Mouse (Mus musculus) lung, embryonic 14.5 days (tissue): Measurements from ENCODE around the gene Klhdc8a. TPM values are rescaled to one million over a fixed set of nuclear protein-coding genes. Genes with fewer than 3 reads are reported as not detected.

Experiments
- ATAC-seq: fragments of 200-750 bp; cut with Nextera tagmentation; 2 replicates; pipeline ENCODE4 v1.8.0; 2017; ENCODE audit warnings: mild to moderate bottlenecking, moderate TSS enrichment, moderate library complexity; ENCODE audit not compliant: insufficient read depth
- DNase-seq: peaks from one replicate; pipeline ENCODE4 v3.0.0-alpha.2; 2015
- H3K27ac ChIP-seq: fragments of 300-500 bp; sonication (generic); 2 replicates; pipeline ENCODE4 v1.5.1; 2014; ENCODE audit warnings: low read depth, mild to moderate bottlenecking, moderate library complexity
- H3K27me3 ChIP-seq: fragments of 300-500 bp; sonication (generic); 2 replicates; pipeline ENCODE4 v1.6.1; 2014; ENCODE audit warnings: low read length, control low read depth; ENCODE audit not compliant: insufficient read depth
- H3K36me3 ChIP-seq: fragments of 300-500 bp; sonication (generic); 2 replicates; pipeline ENCODE4 v1.6.1; 2014; ENCODE audit warnings: control low read depth; ENCODE audit not compliant: insufficient read depth
- H3K4me1 ChIP-seq: fragments of 300-500 bp; sonication (generic); 2 replicates; pipeline ENCODE4 v1.6.1; 2014; ENCODE audit warnings: antibody characterized with exemption, control low read depth; ENCODE audit not compliant: insufficient read depth
- H3K4me2 ChIP-seq: fragments of 300-500 bp; sonication (generic); 2 replicates; pipeline ENCODE4 v1.6.1; 2014; ENCODE audit warnings: mild to moderate bottlenecking
- H3K4me3 ChIP-seq: fragments of 300-500 bp; sonication (generic); 2 replicates; pipeline ENCODE4 v1.5.1; 2014; ENCODE audit warnings: low read depth, low read length
- H3K9ac ChIP-seq: fragments of 300-500 bp; sonication (generic); 2 replicates; pipeline ENCODE4 v1.6.1; 2014
- H3K9me3 ChIP-seq: fragments of 300-500 bp; sonication (generic); 2 replicates; pipeline ENCODE4 v1.6.1; 2016; ENCODE audit warnings: low read depth, low read length, control low read depth
- CTCF ChIP-seq: IDR thresholded peaks from 2 replicates; pipeline ENCODE4 v1.5.1; 2016; ENCODE audit warnings: antibody characterized with exemption, low read depth
- WGBS: fragments of 180-500 bp; shearing (Covaris S2); extraction: QIAGEN DNeasy Blood & Tissue Kit; methylation state at CpG from one replicate; pipeline ENCODE4 v1.1.7; 2014; 5-methylcytosine and 5-hydroxymethylcytosine counted together
- polyA plus RNA-seq: library from polyadenylated mRNA; unstranded; fragments of >200 nt; fragmentation: Nextera tagmentation; extraction: Ambion mirVana; gene quantifications from 2 replicates; pipeline ENCODE4 v1.2.1, GENCODE M21; 2014

Klhdc8a gene
- polyA plus RNA-seq, 1 experiment from 2014 or later, result 0.46 TPM

DNA sequence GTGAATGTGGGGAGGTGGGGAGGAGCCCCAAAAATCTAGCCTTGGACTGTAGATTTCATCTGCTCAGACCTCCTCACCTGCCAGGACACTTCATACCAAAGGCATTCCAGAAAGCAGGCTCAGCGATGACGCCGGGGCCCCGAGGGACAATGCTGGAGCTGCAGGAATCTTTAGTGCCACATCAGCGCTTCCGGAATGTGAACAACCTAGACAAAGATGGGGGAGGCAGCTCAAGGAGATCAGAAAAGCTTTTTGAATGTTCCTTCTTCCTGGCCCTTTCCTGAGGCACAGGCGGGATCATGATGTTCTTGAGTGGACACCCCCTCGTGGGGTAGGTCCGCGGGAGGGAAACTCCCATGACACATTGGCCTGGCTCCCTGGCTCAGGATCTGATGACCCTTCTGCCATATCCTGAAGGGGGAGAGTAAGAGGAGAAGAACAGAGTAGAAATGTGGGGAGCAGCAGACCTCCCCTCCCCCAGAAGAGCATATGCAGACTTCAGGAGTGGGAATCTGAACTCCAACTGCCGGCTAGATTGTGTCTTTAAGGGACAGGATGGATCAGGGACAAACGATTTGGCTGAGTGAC, 37.0 kb downstream of the Klhdc8a start:
- Histone ChIP-seq H3K4me2 (no peak overlapping the region), H3K4me1 (peaks cover 36% of the 10 kb centered on the region), H3K9me3 (no peaks in the 10 kb centered on the region), H3K4me3 (no peak overlapping the region), H3K9ac (peak overlapping the region; percentile 20; the same call in 1 of the 2 replicates), H3K36me3 (peaks cover 23% of the 10 kb centered on the region), H3K27ac (peak overlapping the region; percentile 75), H3K27me3 (no peaks in the 10 kb centered on the region)
- DNase-seq (peak; percentile 61), ATAC-seq (no peak)
- WGBS, result 52% methylated on average over 12 of the region's 12 CpGs
- TF ChIP-seq CTCF, result no peak

DNA sequence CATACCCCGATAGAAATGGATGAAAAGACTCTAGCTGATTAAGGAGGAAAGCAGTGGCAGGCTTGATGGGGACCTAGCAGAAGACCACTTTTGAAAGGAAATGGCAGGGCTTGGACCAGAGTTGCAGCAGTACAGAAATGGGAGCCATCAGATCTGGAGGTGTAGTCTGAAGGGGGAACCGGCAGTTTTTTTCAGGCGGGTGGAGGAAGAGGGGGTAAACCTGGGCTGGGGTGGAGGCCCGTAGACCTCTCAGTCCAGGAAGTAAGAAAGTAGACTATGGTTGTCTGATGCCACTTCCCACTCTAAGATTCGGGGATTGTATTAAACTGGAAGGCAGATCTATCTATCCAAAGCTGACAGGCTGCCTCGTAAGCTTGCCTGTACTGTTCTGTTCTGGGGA, 38.5 kb downstream of the Klhdc8a start:
- 46% methylated on average over 6 of the region's 6 CpGs for WGBS
- DNase-seq (no peak), ATAC-seq (no peak)
- Histone ChIP-seq H3K4me3 (no peak overlapping the region), H3K4me1 (peaks cover 36% of the 10 kb centered on the region), H3K9me3 (no peaks in the 10 kb centered on the region), H3K27me3 (no peaks in the 10 kb centered on the region), H3K9ac (no peak overlapping the region), H3K36me3 (peaks cover 9% of the 10 kb centered on the region), H3K27ac (peak overlapping the region; percentile 76), H3K4me2 (no peak overlapping the region)
- no peak for TF ChIP-seq CTCF

DNA sequence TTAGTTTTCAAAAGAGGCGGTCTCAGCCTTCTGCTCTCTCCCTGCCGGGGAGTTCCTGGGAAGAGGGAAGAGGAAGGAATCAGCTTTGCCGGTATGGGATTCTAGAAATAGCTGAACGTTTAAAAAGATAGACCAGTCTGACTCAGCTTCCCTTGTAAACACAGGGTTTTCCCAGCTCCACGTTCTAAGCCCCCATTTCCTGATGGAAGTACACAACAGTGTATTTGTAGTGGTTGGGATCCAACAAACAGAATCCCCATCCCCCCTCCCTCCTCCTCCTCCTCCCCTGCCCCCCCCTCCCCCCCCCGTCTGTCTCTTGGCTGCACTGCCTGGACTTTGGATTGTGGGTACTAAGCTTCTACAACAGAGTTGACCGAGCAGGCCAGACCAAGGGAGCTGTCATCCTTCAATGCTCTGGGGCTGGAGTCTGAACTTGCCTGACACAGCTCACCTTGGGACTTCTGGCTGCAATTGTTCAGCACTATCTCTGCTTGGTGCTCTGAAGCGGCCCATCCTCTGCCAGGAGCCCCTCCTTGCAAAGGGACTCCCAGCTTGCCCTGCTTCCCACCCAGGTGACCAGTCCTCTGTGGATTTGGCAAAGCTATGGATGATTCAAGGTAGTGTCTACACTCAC, 39.7 kb downstream of the Klhdc8a start:
- 32% methylated on average over 8 of the region's 8 CpGs for WGBS
- no peak overlapping the region for H3K9ac ChIP-seq
- H3K4me3 ChIP-seq, result no peak overlapping the region
- DNase-seq (peak; percentile 49), ATAC-seq (no peak)
- no peak for TF ChIP-seq CTCF
- peak overlapping the region; percentile 76; the same call in 1 of the 2 replicates for H3K27ac ChIP-seq
- H3K4me2 ChIP-seq, result peak overlapping the region; percentile 10; the same call in 1 of the 2 replicates
- H3K27me3 ChIP-seq, result no peaks in the 10 kb centered on the region
- no peaks in the 10 kb centered on the region for H3K36me3 ChIP-seq
- H3K4me1 ChIP-seq, result peaks cover 35% of the 10 kb centered on the region
- H3K9me3 ChIP-seq, result no peaks in the 10 kb centered on the region

DNA sequence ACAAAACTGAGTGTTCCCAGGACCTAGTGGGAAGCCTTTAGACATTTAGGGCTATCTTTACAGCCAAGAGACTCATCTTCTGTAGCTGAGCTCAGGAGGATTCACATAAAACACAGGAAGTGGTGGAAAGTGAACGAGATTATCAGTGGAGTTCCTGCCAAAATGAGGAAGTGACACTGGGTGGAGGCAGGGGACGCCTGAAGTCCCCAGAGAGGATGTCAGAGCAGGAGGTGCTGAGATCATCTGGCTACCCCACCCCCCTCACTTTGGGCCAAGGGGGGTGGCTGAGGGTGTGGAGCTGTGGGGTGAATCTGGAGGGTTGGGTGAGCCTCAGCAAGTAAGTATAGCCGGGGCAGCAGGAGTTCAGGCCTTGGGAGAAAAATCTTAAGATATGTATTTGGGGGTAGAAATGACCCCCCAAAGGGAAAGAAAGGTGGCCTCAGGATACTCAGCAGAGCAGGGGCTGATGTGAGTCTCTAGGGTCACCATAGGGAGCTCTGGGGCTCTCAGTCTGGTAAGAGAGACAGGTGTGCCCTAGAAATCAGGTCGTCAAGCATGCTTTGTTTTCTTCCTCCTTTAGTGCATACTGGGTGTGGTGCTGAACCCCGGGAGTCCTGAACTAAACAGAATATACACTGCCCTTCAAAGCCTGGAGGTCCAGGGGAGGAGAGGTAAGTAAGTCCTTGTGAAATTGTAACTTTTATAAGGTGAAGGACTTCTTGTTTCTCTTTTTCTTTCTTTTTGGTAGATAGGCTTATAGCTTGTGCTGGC, 43.5 kb downstream of the Klhdc8a start:
- H3K27me3 ChIP-seq, result no peaks in the 10 kb centered on the region
- H3K4me1 ChIP-seq, result peaks cover 7% of the 10 kb centered on the region
- H3K9me3 ChIP-seq, result no peaks in the 10 kb centered on the region
- no peak overlapping the region for H3K27ac ChIP-seq
- H3K9ac ChIP-seq, result no peak overlapping the region
- 25% methylated on average over 5 of the region's 5 CpGs for whole genome bisulfite sequencing
- no peak overlapping the region for H3K4me3 ChIP-seq
- no peak for DNase-seq
- no peak for TF ChIP-seq CTCF
- no peak overlapping the region for H3K4me2 ChIP-seq
- no peak for ATAC-seq
- no peaks in the 10 kb centered on the region for H3K36me3 ChIP-seq

DNA sequence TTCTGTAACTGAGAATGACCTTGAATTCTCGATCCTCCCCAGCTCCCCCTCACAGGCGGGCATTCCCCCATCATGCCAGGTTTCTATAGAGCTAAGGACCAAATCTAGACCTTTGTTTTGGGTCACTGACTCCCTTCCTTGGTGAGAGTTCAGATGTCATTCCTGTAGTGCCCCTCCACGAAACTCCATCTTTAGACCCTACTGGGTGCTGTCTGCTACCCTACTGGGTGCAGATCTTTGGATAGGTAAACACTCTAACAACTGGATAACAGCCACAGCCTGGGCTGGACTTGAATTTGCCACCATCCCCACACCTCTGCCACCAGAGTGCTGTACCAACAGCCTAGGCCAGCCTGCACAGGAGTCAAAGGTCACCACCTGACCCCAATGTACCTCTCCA, 44.1 kb downstream of the Klhdc8a start:
- Histone ChIP-seq H3K4me3 (no peak overlapping the region), H3K9ac (no peak overlapping the region), H3K27me3 (no peaks in the 10 kb centered on the region), H3K36me3 (no peaks in the 10 kb centered on the region), H3K4me2 (no peak overlapping the region), H3K27ac (no peak overlapping the region), H3K9me3 (no peaks in the 10 kb centered on the region), H3K4me1 (peaks cover 6% of the 10 kb centered on the region)
- DNase-seq (no peak), ATAC-seq (no peak)
- no peak for TF ChIP-seq CTCF
- WGBS, result 56% methylated on average over 3 of the region's 3 CpGs

DNA sequence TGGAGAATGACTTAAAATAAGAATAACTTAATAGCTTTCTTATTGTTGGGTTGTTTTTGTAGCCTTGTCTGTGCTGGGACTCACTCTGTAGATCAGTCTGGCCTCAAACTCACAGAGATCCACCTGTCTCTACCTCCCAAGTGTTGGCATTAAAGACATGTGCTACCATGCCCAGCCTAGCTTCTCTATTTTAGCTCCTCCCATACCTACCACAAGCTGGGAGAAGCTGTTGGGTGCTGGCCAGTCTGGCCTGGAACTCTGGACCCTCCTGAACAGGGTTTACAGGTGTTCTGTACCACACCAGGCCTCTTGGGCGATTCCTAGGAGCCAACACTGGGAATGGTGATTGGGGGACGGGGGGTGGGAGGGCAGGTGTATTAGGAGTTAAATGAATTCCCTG, 44.8 kb downstream of the Klhdc8a start:
- Histone ChIP-seq H3K27me3 (no peaks in the 10 kb centered on the region), H3K4me3 (no peak overlapping the region), H3K4me2 (no peak overlapping the region), H3K27ac (no peak overlapping the region), H3K36me3 (no peaks in the 10 kb centered on the region), H3K9me3 (no peaks in the 10 kb centered on the region), H3K4me1 (no peaks in the 10 kb centered on the region; the same call in none of the 2 replicates), H3K9ac (no peak overlapping the region)
- ATAC-seq, result no peak
- no peak for TF ChIP-seq CTCF
- DNase-seq, result no peak
- 81% methylated on average over 2 of the region's 2 CpGs for WGBS

DNA sequence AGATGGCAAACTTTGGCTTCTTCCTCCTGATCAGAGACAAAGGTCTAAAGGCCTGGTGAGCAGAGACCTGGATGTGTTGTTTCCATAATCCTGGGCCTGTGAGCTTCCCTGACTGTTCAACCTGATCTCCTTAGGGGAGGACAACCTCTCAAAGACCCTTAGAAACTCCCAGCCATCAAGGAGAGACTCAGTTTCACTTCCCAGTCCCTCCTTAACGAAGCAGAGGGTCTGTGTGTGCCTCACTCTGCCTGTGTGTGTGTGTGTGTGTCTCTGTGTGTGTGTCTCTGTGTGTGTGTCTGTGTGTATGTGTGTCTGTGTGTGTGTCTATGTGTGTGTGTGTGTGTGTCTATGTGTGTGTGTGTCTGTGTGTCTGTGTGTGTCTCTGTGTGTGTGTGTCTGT, 45.2 kb downstream of the Klhdc8a start:
- Histone ChIP-seq H3K27ac (no peak overlapping the region), H3K27me3 (no peaks in the 10 kb centered on the region), H3K4me1 (no peaks in the 10 kb centered on the region; the same call in none of the 2 replicates), H3K9me3 (no peaks in the 10 kb centered on the region), H3K9ac (no peak overlapping the region), H3K4me3 (no peak overlapping the region), H3K36me3 (no peaks in the 10 kb centered on the region), H3K4me2 (no peak overlapping the region)
- WGBS, result 83% methylated on average over 1 of the region's 1 CpGs
- no peak for TF ChIP-seq CTCF
- DNase-seq (no peak), ATAC-seq (no peak)
